Mouse (Mus musculus): ENCODE data around the gene Pard3.

- no peak for TF ChIP-seq CTCF (IDR thresholded peaks at IDR 0.05; ENCODE audit: insufficient read depth, low read length)
- no peak for TF ChIP-seq POLR2A (IDR thresholded peaks at IDR 0.05; ENCODE audit: borderline replicate concordance, extremely low read depth, low read depth, low read length)
Observed at GRCm38 (mm10) chr8:127227407-127227806, 163.7 kb downstream of the Pard3 start.

Measured in lung, adult 2 months (tissue).